Mouse (Mus musculus) limb, embryonic 11.5 days (tissue): ENCODE results near the gene Mthfd1. TPM values are rescaled to one million over a fixed set of nuclear protein-coding genes. Genes with fewer than 3 reads are reported as not detected.

Source experiments
- ATAC-seq: fragments of 200-750 bp; cut with Nextera tagmentation; 2 replicates; pipeline ENCODE4 v1.8.0; 2017; ENCODE audit warnings: low read depth; ENCODE audit not compliant: insufficient number of reproducible peaks, low FRiP score, low TSS enrichment
- DNase-seq: peaks from one replicate; pipeline ENCODE4 v3.0.0-alpha.2; 2015; ENCODE audit warnings: low spot score
- H3K27ac ChIP-seq: fragments of 300-500 bp; sonication (generic); replicated peaks from 2 replicates; pipeline ENCODE4 v1.5.1; 2014; ENCODE audit warnings: low read depth, mild to moderate bottlenecking, low read length
- H3K27me3 ChIP-seq: fragments of 300-500 bp; sonication (generic); 2 replicates; pipeline ENCODE4 v1.6.1; 2014; ENCODE audit warnings: mild to moderate bottlenecking, low read length, mixed read lengths; ENCODE audit not compliant: control insufficient read depth, insufficient read depth
- H3K36me3 ChIP-seq: fragments of 300-500 bp; sonication (generic); 2 replicates; pipeline ENCODE4 v1.6.1; 2014; ENCODE audit warnings: mild to moderate bottlenecking, low read length, moderate library complexity, mixed read lengths; ENCODE audit not compliant: control insufficient read depth, insufficient read depth
- H3K4me1 ChIP-seq: fragments of 300-500 bp; sonication (generic); 2 replicates; pipeline ENCODE4 v1.6.1; 2014; ENCODE audit warnings: low read length, mixed read lengths; ENCODE audit not compliant: control insufficient read depth, insufficient read depth
- H3K4me2 ChIP-seq: fragments of 300-500 bp; sonication (generic); 2 replicates; pipeline ENCODE4 v1.6.1; 2014; ENCODE audit warnings: low read depth, mild to moderate bottlenecking, moderate library complexity; ENCODE audit not compliant: severe bottlenecking
- H3K4me3 ChIP-seq: fragments of 300-500 bp; sonication (generic); 2 replicates; pipeline ENCODE4 v1.5.1; 2014; ENCODE audit warnings: low read depth, low read length
- H3K9ac ChIP-seq: fragments of 300-500 bp; sonication (generic); 2 replicates; pipeline ENCODE4 v1.6.1; 2014; ENCODE audit warnings: mild to moderate bottlenecking, low read length
- H3K9me3 ChIP-seq: fragments of 300-500 bp; sonication (generic); 2 replicates; pipeline ENCODE4 v1.6.1; 2016; ENCODE audit warnings: low read length; ENCODE audit not compliant: control insufficient read depth
- WGBS: fragments of 180-500 bp; shearing (Covaris S2); extraction: QIAGEN DNeasy Blood & Tissue Kit; methylation state at CpG from one replicate; pipeline ENCODE4 v1.1.7; 2014; 5-methylcytosine and 5-hydroxymethylcytosine counted together
- polyA plus RNA-seq: library from polyadenylated mRNA; unstranded; fragments of >200 nt; fragmentation: Nextera tagmentation; extraction: Ambion mirVana; gene quantifications from 2 replicates; pipeline ENCODE4 v1.2.1, GENCODE M21; 2014

Mthfd1 gene
- polyA plus RNA-seq, 1 experiment from 2014 or later = 80.0 TPM

- no peak overlapping the region for H3K9ac ChIP-seq
- DNase-seq = no peak
Observed at GRCm38 (mm10) chr12:76361405-76362302, 106.6 kb downstream of the Mthfd1 start.

GRCm38 (mm10) chr12:76362303-76362676 is 107.2 kb downstream of the Mthfd1 start:
- no peaks in the 10 kb centered on the region for H3K36me3 ChIP-seq
- ATAC-seq = no peak
- H3K27ac ChIP-seq = no peak overlapping the region

More at GRCm38 (mm10) chr12:76361405-76362302, 106.6 kb downstream of the Mthfd1 start:
- Histone ChIP-seq H3K4me2 (no peak overlapping the region), H3K9me3 (no peaks in the 10 kb centered on the region), H3K4me3 (no peak overlapping the region), H3K36me3 (no peaks in the 10 kb centered on the region), H3K27ac (no peak overlapping the region), H3K27me3 (no peaks in the 10 kb centered on the region), H3K4me1 (no peaks in the 10 kb centered on the region)
- ATAC-seq = no peak
- WGBS = 58% methylated on average over 9 of the region's 9 CpGs

GRCm38 (mm10) chr12:76366276-76366675 is 111.2 kb downstream of the Mthfd1 start:
- WGBS = 82% methylated on average over 3 of the region's 3 CpGs
- Histone ChIP-seq H3K27me3 (no peaks in the 10 kb centered on the region), H3K9ac (no peak overlapping the region), H3K4me3 (no peak overlapping the region), H3K4me1 (peaks cover 21% of the 10 kb centered on the region), H3K9me3 (no peaks in the 10 kb centered on the region), H3K27ac (no peak overlapping the region), H3K36me3 (no peaks in the 10 kb centered on the region), H3K4me2 (no peak overlapping the region)
- ATAC-seq = no peak
- no peak for DNase-seq

More at GRCm38 (mm10) chr12:76362303-76362676, 107.2 kb downstream of the Mthfd1 start:
- Histone ChIP-seq H3K9ac (no peak overlapping the region), H3K4me3 (no peak overlapping the region), H3K4me1 (peaks cover 6% of the 10 kb centered on the region), H3K27me3 (no peaks in the 10 kb centered on the region), H3K9me3 (no peaks in the 10 kb centered on the region), H3K4me2 (no peak overlapping the region)
- 89% methylated on average over 9 of the region's 9 CpGs for WGBS
- DNase-seq = no peak

- peak overlapping the region; percentile 11; the same call in 1 of the 2 replicates for H3K4me3 ChIP-seq
- DNase-seq = peak; percentile 58
- H3K27me3 ChIP-seq = no peaks in the 10 kb centered on the region
- no peak for ATAC-seq
- H3K4me2 ChIP-seq = peak overlapping the region; percentile 84
- no peaks in the 10 kb centered on the region for H3K36me3 ChIP-seq
- peaks cover 23% of the 10 kb centered on the region for H3K4me1 ChIP-seq
- H3K9me3 ChIP-seq = no peaks in the 10 kb centered on the region
- no peak overlapping the region for H3K27ac ChIP-seq
- H3K9ac ChIP-seq = 0 out of 2 replicates have a peak overlapping the region, but pooled peaks have one; percentile 9
- WGBS = 18% methylated on average over 14 of the region's 14 CpGs
Observed at GRCm38 (mm10) chr12:76367096-76367995, 112.2 kb downstream of the Mthfd1 start.

GRCm38 (mm10) chr12:76368201-76368789 is 113.2 kb downstream of the Mthfd1 start:
- Histone ChIP-seq H3K27me3 (no peaks in the 10 kb centered on the region), H3K9me3 (no peaks in the 10 kb centered on the region), H3K36me3 (no peaks in the 10 kb centered on the region), H3K4me2 (peak overlapping the region; percentile 84), H3K9ac (peak overlapping the region; percentile 82), H3K27ac (peak overlapping the region; percentile 96), H3K4me3 (peak overlapping the region; percentile 60), H3K4me1 (peaks cover 25% of the 10 kb centered on the region)
- DNase-seq (no peak), ATAC-seq (no peak)
- WGBS = 5% methylated on average over 9 of the region's 9 CpGs

GRCm38 (mm10) chr12:76368790-76369205 is 113.7 kb downstream of the Mthfd1 start:
- Histone ChIP-seq H3K36me3 (no peaks in the 10 kb centered on the region), H3K4me3 (peak overlapping the region; percentile 60), H3K27ac (peak overlapping the region; percentile 96), H3K4me1 (peaks cover 25% of the 10 kb centered on the region), H3K9ac (peak overlapping the region; percentile 82), H3K4me2 (peak overlapping the region; percentile 84), H3K27me3 (no peaks in the 10 kb centered on the region), H3K9me3 (no peaks in the 10 kb centered on the region)
- peak; percentile 78 for DNase-seq
- under 1% methylated on average over 26 of the region's 26 CpGs for WGBS
- 0 out of 2 replicates have a peak, but pooled peaks have one; percentile 8 for ATAC-seq
